Mouse (Mus musculus) small intestine, adult 2 months (tissue): ENCODE results near the gene Cenpi. TPM values are rescaled to one million over a fixed set of nuclear protein-coding genes. Genes with fewer than 3 reads are reported as not detected.

Experiments
- H3K27ac ChIP-seq: fragments of 200-500 bp; 2 replicates; pipeline ENCODE4 v1.5.1; 2012; ENCODE audit warnings: low read depth, low read length, control low read depth, inconsistent platforms; ENCODE audit not compliant: insufficient read depth
- H3K27me3 ChIP-seq: fragments of 200-500 bp; 2 replicates; pipeline ENCODE4 v1.6.1; 2012; ENCODE audit warnings: mild to moderate bottlenecking, moderate library complexity, low read length, inconsistent platforms; ENCODE audit not compliant: control insufficient read depth, insufficient read depth
- H3K36me3 ChIP-seq: fragments of 200-500 bp; 2 replicates; pipeline ENCODE4 v1.6.1; 2012; ENCODE audit warnings: mild to moderate bottlenecking, low read length, control low read depth, inconsistent platforms; ENCODE audit not compliant: control insufficient read depth, insufficient read depth
- H3K4me1 ChIP-seq: fragments of 200-500 bp; 2 replicates; pipeline ENCODE4 v1.6.1; 2012; ENCODE audit warnings: low read length, inconsistent platforms, mixed read lengths; ENCODE audit not compliant: control insufficient read depth, insufficient read depth, insufficient read length
- H3K4me3 ChIP-seq: fragments of 200-500 bp; 2 replicates; pipeline ENCODE4 v1.5.1; 2012; ENCODE audit warnings: low read depth, mild to moderate bottlenecking, control low read depth, inconsistent platforms, low read length, moderate library complexity
- CTCF ChIP-seq: fragments of 200-500 bp; IDR thresholded peaks from 2 replicates; pipeline ENCODE4 v1.5.1; 2012; ENCODE audit warnings: low read depth, mild to moderate bottlenecking, control low read depth, inconsistent platforms, low read length, moderate library complexity, mixed read lengths; ENCODE audit not compliant: insufficient replicate concordance, insufficient read length; ENCODE audit errors: extremely low read depth
- POLR2A ChIP-seq: fragments of 200-500 bp; IDR thresholded peaks from 2 replicates; pipeline ENCODE4 v1.6.1; 2012; ENCODE audit warnings: low read depth, mild to moderate bottlenecking, control low read depth, inconsistent platforms, low read length, moderate library complexity
- WGBS: fragments of 180-500 bp; shearing (Covaris S2); methylation state at CpG from one replicate; pipeline ENCODE4 v1.1.7; 2018; 5-methylcytosine and 5-hydroxymethylcytosine counted together
- polyA plus RNA-seq: library from polyadenylated mRNA; depleted of rRNA; stranded (reverse); fragments of >200 nt; gene quantifications from 2 replicates; pipeline ENCODE4 v1.2.3, GENCODE M21; 2012; rRNA removed

The Cenpi gene
- polyA plus RNA-seq, result 0.29 and 0.94 TPM in 2 replicates

- no peaks in the 10 kb centered on the region for H3K36me3 ChIP-seq
- 12% methylated on average over 36 of the region's 36 CpGs for WGBS
- TF ChIP-seq POLR2A (no peak), CTCF (no peak)
- H3K4me3 ChIP-seq, result peak within 1 kb of the TSS; percentile 63
- H3K27me3 ChIP-seq, result no peaks in the 10 kb centered on the region
- H3K4me1 ChIP-seq, result no peaks in the 10 kb centered on the region
- peak within 1 kb of the TSS; percentile 49; the same call in 1 of the 2 replicates for H3K27ac ChIP-seq
These were observed at the start of gene Cenpi for GRCm38 (mm10) chrX:134307534-134308274. Gene Cenpi, plus strand, starts transcription at chrX:134308084.

DNA sequence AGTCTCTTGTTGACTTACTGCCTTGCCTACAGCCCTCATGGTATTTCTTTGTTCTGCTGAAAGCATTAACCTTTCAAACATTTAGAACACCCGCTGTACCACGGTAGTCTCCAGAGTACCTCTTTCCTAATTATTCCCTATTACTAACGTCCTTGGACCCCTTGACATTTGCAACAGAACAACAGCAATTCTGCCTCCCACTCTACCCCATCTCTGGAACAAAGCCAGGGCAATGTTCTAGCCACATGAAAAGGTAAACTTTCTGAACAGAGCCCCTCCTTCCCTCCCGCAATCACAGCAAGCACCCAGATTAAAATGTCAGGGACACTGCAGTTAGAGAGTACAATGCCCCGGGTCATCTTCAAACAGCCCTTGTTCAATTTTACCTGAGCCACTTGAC lies 46.7 kb upstream of the Cenpi start:
- H3K27me3 ChIP-seq, result no peaks in the 10 kb centered on the region
- H3K36me3 ChIP-seq, result peaks cover 30% of the 10 kb centered on the region
- H3K27ac ChIP-seq, result no peak overlapping the region
- WGBS, result 63% methylated on average over 5 of the region's 5 CpGs
- H3K4me1 ChIP-seq, result no peaks in the 10 kb centered on the region
- TF ChIP-seq CTCF (no peak), POLR2A (no peak)
- no peak overlapping the region for H3K4me3 ChIP-seq

DNA sequence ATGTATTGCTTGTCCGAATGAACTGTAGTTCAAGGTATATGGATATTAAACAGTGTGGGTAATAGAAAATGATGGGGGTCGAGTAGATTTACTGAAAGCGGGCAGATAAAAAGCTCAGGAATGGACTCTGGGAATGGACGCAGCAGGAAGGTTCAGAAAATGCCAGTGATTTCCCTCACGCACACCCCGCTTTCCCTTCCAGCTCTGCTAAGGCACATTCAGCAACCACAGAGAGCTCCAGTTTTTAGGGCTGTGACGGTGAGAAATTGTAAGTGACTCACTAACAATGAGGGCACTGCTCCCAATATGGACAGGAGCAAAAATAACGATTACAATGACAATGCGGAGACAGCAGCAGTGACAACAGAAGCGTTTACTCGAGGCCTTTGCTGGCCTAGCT lies 45.8 kb upstream of the Cenpi start:
- no peak overlapping the region for H3K4me3 ChIP-seq
- no peaks in the 10 kb centered on the region for H3K4me1 ChIP-seq
- 90% methylated on average over 11 of the region's 11 CpGs for WGBS
- no peak for TF ChIP-seq POLR2A
- TF ChIP-seq CTCF, result no peak
- H3K36me3 ChIP-seq, result peaks cover 34% of the 10 kb centered on the region
- no peak overlapping the region for H3K27ac ChIP-seq
- no peaks in the 10 kb centered on the region for H3K27me3 ChIP-seq

DNA sequence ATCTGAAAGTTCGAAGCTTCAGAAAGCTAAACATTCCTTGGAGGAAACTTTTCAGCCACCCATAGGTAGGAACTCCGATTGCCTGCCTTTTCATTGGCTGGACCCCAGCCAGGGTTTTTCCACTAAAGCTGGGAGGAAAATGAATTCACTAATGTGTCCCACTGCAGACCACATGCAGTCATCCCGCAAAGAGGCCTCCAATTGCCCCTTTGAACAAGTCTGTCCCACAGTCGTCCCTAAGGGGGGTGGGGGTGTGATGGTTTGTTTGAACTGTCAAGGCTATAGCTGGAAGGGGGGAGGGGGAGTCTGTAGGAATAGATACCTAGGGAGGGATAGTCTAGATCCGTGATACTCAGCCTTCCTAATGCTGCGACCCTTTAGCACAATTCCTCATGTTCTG lies 32.2 kb upstream of the Cenpi start:
- H3K36me3 ChIP-seq, result no peaks in the 10 kb centered on the region
- WGBS, result 18% methylated on average over 6 of the region's 6 CpGs
- 0 out of 2 replicates have a peak, but pooled peaks cover 2% of the 10 kb centered on the region for H3K4me1 ChIP-seq
- no peaks in the 10 kb centered on the region for H3K27me3 ChIP-seq
- no peak overlapping the region for H3K27ac ChIP-seq
- TF ChIP-seq CTCF, result no peak
- TF ChIP-seq POLR2A, result no peak
- peak overlapping the region; percentile 49 for H3K4me3 ChIP-seq

DNA sequence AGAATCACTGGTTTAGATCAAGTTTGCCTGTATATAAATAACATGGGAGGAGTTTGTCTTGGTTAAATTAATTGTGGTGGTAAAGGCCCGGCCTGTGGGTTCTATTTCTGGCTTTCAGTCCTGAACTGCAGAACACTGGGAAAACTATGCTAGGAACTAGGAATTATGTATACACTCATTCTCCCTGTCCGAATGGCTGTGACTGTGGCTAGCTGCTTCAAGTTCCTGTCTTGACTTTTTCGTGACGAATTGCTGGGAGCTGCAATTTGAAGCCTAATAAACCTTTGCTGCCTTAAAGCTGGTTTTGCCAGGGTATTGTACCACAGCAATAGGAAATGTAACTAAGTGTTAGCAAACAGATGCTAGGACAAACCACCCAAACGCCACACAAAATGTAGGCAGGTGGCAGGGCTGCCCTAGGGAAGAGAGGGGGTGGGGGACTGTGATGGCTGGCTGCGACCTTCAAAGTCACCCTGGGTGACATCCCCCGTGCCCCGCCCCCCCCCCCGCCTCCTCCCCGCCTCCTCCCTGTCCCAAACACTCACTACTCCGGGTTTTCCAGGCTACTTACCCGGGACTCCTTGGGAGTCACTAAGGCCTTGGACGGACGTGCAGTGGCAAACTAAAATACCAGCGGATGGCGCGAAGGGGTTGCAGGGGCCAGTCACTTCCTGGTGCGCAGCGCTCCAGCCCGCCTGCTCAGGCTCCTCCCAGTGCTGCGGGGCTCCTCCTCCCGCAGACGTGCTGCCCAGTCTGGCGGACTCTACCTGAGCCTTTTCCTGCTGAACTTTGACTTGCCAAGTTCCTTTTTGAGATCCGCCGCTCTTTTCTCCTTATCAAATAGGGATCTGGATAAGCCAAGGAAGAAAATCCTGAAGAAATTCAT lies 31.4 kb upstream of the Cenpi start, which contains the start of gene Trmt2b:
Gene Trmt2b, minus strand, starts transcription at position 710 of the 886 bp plus-strand sequence.
- Histone ChIP-seq H3K4me3 (peak within 1 kb of the TSS; percentile 75), H3K27me3 (no peaks in the 10 kb centered on the region), H3K36me3 (no peaks in the 10 kb centered on the region), H3K4me1 (0 out of 2 replicates have a peak, but pooled peaks cover 2% of the 10 kb centered on the region), H3K27ac (peak within 1 kb of the TSS; percentile 86)
- TF ChIP-seq POLR2A, result no peak
- TF ChIP-seq CTCF, result no peak
- 15% methylated on average over 24 of the region's 26 CpGs for WGBS

DNA sequence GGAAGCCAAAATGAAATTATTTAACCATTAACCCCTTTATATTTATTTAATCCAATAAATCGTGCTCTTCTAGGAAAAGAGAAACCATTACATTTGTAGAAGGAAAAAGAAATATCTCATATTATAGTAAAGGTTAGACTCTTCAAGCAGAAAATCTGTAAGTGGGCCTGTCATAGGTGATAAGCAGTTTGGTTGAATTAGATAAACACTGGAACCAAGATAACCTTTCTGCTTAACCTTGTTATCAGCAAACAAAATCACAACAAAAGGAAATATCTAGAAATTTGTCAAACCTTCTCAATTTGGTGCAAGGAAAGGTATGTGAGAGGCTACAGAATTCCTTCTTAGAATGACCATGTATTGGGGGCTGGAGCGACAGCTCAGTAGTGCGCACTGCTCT lies 27.4 kb upstream of the Cenpi start:
- Histone ChIP-seq H3K4me3 (no peak overlapping the region), H3K36me3 (no peaks in the 10 kb centered on the region), H3K4me1 (no peaks in the 10 kb centered on the region), H3K27ac (no peak overlapping the region), H3K27me3 (no peaks in the 10 kb centered on the region)
- TF ChIP-seq POLR2A (no peak), CTCF (no peak)
- 81% methylated on average over 3 of the region's 3 CpGs for WGBS

- Histone ChIP-seq H3K4me1 (no peaks in the 10 kb centered on the region), H3K27me3 (no peaks in the 10 kb centered on the region), H3K27ac (no peak overlapping the region), H3K36me3 (no peaks in the 10 kb centered on the region), H3K4me3 (no peak overlapping the region)
- no peak for TF ChIP-seq CTCF
- TF ChIP-seq POLR2A, result no peak
- 95% methylated on average over 2 of the region's 2 CpGs for WGBS
These were observed 22.8 kb upstream of the Cenpi start for GRCm38 (mm10) chrX:134285102-134285501.
